Mouse (Mus musculus) testis, postnatal 10 days (tissue): Measurements from ENCODE around the gene Slc4a10.

Experiments used
- DNase-seq: peaks from one replicate; pipeline ENCODE4 v3.0.0; 2021; ENCODE audit warnings: low spot score

The Slc4a10 gene

DNA sequence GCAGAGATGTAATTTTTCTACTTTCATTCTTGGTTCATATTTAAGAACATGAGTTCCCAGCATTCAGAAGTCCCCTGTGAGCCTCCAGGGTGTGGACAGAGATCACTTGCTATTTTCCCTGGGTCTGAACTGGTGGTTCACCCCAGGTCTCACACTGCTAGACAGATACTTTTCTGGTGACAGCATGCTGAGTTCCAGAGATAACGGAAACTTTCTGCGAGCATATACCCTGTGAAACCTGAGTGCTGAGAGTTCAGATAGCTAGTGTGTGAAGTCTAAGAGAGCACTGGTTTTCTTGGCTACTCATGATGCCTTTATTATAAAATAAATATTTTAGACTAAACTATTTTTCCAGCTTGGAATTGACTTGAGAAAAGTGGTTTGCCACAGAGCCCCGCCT is 232.5 kb downstream of the Slc4a10 start:
- no peak for DNase-seq

DNA sequence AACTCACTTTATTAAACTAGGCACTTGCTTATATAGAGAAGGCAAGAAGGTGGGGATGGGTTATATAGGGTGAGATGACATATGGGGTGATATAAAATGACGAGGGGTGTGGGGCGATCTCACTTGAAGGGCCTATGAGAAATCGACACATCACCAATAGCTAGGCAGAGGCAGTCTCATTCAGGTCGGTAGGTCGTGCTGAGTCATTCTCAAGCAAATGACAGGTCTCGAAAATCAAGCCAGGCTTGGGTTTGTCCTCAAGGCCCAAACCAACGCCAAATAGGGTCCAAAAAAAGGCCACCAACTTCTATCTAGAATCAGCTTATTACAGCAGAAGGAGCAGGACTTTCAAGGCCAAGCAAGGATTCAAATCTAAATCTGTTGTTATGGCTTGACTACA is 233.5 kb downstream of the Slc4a10 start:
- DNase-seq = no peak

DNA sequence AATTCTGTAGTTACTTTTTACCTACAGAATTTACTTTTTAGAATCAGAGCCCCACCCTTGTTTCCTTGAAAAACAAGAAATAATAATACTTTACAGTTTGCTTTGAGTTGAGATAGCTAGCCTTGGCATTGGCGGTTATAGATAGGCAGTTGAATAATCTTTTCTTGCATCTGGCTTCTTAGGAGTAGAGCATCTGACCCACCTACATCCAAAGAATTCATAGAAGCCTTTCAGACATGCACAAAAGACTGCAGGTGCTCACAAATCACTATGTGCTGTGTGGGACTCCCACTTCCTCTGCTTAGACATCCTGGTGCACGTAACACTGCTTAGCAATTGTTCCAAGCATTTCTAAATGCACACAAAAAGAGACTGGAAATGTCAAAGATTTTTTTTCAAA is 238.8 kb downstream of the Slc4a10 start:
- DNase-seq = no peak

DNA sequence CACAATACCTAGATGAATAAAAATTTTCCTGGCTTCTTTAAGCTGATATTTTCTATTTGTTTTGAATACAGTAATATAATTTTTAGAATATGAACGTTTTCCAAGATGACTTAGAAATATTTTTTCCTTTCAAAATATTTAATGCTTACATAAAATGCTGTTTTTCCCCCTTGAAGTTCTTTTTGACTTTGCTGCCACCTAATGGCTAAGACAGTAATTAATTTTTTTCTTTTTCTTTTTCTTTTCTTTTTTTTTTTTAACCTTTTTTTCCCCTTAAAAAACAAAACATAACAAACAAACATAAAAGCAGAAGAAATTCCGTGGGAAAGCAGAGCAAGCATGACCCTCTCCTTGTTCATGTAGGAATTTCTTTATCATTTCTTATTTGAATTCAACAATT is 239.6 kb downstream of the Slc4a10 start:
- no peak for DNase-seq

DNA sequence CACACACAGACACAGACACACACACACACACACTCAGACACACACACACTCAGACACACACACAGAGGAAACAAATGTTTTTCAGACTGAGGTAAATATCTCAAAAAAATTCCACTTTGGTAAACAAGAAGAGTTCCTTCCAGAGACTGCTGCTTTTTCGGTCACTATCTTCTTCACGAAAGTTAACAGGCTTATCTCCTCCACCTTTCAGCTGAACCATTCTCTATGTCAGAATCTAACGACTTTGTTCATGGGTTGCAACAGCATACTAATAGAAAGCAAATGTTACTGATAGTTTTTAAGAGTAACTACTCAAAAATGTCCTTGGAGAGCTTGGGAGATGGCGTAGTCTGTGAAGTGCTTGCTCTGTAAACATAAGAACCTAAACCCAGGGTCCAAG is 241.3 kb downstream of the Slc4a10 start:
- no peak for DNase-seq

DNA sequence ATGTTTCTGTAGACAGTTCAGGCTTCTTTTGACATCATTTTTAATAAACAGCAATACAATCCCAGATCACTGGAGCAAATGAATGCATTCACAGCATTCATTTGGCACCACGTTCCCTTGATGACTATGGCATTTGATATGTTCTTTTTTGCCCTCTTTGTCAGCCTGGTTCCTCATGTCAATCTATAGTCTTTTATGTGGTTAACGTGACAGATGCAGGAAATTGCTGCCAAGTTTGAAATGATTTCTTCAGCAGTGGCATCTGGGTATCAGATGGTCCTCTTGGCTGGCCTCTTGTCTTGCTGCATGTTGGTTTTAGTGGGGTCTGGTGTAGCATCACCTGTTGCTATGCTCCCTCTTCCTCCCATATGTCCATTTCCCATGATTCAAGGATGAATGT is 247.6 kb downstream of the Slc4a10 start:
- no peak for DNase-seq

DNA sequence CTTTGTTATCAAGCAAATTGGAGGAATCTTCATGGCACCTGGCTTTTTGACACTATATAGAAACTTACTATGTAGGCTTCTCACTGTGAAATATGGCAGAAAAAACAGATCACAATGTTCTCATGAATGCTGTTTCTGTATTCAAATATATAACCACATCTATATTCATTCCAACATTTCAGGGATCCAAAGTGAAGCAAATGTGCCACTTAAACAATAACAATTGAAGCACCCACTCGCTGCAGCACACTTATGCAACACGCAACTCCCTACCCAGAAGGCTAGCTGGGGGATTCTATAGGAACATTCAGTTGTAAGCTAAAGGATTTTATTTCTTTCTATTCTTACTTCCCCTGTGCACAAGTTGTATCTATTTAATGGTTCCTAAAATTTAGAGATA is 255.5 kb downstream of the Slc4a10 start:
- no peak for DNase-seq

DNA sequence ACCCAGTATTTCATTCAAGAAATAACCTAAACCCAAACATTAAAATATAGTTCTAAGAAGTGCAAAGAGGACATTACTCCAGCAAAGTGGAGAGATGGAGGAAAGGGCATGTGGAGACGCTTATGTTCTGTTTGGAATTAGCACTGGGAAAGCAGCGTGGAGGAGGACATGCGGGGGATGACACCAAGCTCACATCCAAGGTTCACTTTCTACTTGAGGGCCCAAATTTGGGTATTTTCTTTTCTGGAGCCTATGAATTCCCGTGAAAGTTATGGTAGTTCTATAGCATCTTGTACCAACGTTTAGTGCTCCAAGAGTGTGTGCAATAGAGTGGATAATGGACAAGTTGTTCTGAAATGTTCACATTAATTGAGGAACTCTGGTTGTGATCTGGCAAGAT is 260.7 kb downstream of the Slc4a10 start:
- DNase-seq = no peak

DNA sequence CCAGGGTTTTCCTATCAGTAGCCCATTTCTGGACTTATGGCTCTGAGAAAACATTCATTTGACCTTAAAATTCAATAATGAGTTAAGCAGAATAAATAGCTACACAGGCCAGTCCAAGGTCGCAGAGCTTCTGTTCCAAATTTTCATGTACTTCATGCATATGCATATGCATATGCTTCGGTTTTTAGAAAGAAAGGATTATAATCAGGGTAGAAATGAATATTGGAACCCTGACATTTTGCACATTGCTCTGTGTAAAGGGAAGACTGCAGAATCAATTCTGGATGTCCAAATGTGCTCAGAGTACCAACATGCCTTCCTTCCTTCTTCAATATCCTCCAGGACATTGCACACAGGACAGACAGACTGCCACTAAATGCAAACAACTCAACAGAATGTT is 261.2 kb downstream of the Slc4a10 start:
- DNase-seq = no peak

DNA sequence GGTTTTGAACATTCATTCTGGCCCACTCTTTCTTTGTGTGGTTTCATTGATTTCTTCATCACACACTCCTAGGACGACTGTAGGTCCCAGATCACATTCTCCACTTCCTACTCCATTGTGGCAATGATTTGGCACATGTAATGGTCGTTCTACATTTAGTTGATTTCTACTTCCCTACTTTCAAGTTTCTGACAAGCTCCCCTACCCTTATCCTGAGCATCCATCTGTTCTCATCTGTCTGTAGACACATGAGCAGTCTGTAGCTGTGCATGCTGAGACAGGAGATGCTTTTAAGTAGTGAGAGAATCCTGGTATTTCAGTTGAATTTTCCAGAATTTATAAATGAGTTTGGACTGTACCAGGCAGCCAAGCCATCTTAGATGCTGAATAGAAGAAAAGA is 270.7 kb downstream of the Slc4a10 start:
- DNase-seq = no peak

DNA sequence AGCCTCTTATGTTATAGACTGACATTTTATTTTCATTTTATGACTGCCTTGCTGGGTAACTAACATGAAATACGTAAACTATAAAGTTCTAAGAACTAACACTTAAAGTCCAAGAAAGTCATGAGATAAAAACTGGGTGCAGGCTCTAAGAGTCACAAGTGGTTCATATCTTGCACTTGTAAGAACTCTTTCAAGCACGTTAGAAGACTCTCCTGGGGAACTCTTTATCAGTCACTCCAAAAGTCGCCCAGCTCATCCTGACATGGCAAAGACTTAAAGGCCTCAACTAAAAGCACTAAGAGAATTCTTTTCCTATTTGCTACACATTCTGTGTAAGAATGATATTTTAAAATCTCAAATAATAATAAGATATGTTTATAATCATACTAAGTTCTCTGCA is 273.2 kb downstream of the Slc4a10 start:
- DNase-seq = no peak

DNA sequence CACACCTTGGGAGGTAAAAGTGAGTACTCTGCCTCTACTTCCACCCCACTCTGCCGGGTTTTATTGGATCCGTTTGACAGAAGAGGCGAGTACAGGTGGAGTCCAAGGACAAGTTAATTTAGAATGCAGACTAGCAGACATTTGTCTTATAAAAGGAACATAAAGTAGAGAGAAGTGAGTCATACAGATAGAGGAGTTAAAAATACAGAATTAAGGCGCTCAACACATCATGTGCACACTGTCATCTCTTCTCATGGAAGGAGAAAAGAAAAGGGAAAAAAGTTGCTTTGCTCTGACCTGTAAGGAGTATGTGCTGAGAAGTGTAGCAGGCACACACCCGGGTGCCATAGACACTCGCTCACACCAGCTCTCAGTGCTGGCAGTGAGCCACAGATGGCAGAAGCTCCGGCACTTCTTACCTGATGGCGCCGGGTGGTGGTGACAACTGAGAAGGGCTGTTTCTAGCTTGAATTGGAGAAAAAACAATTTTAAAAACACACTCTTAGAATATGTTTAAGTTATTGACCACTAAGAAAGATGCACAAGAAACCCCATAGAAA is 276.9 kb downstream of the Slc4a10 start:
- no peak for DNase-seq

DNA sequence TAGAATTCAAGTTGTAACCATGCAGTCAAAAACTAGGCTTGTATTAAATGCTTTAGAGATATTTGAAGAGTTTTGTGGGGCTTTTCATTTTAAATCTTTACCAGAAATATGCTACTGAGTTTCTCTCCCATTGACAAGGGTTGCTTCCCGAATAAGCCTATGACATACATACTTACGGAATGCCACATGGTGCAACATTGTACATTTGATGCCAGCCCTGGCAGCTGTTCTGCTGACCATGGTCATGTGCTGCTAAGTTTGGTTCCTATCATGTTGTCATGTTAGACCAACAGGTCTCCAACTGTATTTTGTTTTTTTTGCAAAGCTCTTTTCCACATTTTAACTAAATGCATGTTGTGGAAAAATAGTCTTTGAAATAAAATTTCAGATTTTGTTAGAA is 279.1 kb downstream of the Slc4a10 start:
- DNase-seq = no peak

DNA sequence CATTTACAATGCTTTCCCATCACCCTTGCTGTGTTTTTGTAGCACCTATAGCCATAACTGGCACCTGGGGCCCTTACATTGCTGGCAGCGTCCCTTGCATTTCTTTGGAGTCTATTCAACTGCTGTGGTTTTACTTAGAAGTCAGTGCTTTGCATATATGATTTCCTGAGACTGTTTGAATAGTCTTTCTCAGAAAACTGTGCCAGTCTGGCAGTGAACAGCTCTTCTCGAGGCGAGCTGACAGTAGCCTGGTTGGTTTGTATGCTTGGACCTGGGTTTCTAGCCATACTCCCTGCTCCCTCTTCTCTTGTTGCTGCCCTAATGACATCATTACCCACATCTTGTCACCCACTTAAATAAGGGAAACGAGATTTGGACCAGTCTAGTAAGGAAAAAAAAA is 285.7 kb downstream of the Slc4a10 start:
- DNase-seq = no peak

DNA sequence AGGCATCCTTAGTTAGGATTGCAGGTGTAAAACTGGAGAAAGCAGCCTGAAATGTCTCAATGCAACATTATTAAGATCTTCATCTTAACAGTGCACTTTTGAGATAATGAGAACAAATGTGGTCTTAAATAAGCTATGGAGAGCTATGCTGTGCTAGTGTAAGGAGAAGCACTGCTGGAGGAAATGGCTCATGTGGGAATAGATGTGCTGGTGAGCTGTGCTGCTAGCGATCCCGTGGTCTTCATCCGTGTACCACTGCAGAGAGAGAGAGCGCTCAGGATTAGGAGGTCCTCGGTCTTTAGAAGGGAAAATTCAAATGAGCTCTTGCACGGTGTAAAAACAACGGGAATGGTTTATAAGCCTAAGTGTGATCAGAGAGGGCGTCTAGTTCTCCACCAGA is 286.2 kb downstream of the Slc4a10 start:
- DNase-seq = no peak

DNA sequence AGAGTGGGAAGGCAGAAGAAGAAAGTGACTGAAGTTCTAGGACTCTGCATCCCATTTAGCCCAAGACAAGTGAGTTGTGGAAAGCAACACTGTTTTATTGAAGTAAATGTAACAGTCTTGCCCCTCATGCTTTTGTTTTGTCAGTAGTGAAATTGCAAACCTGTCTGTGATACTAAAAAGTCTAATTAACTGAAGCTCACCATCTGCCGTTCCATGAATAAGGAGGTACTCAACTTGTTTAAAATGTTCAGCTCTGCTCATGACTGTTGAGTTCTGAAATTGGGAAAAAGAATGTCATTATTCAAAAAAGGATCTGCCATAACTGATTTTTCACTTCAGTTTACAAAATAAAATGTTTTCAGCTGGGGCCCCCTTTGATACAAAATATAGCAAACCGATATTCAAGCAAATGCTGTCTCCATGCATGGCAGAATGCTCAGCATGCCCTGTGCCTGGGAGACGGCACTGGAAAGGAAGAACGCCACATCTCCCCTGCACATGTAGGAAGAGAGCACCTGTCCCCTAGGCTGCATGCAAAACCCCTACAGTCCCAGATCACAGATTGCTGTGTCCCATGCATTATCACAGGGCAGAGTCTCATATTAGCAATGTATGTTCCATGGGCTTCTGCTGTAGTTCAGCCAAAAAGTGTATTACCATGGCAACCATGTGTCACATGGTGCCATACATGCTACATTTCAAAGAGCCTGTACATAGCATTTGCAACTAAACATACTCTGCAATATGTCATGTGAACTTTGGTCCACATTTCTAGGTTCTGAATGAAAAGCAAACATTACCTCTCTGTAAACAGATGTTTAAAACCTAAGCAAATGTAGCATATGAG is 288.4 kb downstream of the Slc4a10 start:
- DNase-seq = no peak

DNA sequence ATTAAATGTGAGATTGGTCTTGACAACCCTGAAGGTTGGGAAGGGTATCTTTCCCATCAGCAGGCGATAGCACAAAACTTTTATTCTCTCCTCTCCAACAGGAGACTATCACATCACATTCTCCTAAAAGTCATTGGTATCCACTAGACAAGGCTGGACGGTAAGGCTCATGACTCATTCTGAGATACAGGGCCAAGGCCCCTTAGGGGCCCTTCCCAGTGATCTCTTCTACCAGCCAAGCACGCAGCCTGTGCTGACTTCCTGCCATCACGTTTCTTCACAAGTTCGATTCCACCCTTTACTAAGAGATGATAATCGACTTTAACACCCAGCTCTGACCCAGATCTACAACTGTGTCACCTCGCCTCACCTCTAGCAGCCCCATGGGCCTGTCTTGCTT is 290.8 kb downstream of the Slc4a10 start:
- DNase-seq = no peak

DNA sequence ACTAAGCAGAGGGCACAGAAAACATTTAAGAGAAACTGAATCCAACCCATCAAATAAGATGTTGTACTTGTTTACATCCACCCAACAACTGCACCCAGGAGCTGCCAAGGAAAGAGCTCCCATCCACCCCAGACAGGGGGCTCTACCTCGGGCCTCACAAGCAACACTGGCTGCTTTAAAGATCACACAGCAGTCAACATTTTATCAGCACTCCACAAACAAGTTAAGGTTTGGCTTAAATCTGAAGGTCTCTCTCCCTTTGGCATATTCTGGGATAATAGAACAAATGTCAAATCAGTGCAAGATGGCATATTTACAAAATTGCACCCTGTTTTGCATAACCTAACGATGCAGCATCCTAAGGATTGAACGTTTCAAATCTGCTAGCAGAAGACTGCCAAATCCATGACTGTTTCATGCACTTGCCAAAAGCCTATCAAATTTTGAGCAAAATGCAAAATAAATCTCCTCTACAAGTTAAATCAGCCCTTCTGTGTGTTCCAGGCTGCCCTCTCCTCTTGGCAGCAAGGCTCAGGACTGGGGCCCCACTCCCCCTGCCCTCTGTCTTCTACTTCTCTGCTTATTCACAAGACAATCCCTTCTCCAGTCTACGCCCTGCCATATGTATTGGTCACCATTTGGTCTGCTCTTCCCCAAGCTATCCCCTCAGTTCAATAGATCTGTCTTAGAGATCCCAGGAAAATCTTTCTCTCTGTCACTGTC is 293.1 kb downstream of the Slc4a10 start:
- DNase-seq = no peak

DNA sequence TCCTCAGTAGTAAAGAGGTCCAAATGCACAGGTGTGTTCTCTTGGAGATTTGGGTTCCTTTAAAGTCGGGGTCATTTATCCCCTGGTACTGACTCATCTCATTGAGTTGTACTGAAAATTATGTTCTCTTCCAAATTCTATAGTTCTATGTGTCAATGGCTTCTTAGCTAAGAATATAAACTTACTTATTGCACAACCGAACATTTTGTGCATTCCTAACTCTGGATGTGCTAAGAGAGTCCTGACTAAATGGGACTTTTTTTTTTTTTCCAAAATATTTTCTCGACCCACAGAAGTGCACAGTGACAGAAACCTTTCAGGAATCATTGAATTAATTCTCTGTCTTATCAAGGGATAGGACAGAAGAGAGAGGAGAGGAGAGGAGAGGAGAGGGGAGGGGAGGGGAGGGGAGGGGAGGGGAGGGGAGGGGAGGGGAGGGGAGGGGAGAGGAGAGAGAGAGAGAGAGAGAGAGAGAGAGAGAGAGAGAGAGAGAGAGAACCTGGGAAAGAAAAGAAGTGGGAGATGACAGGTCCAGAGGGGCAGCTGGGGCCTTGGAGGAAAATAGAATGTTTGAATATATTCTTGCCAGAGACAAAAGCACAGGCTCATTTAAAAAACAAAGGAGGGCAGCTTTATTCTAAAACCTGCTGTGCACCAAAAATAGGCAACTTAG is 294.9 kb downstream of the Slc4a10 start:
- DNase-seq = no peak

DNA sequence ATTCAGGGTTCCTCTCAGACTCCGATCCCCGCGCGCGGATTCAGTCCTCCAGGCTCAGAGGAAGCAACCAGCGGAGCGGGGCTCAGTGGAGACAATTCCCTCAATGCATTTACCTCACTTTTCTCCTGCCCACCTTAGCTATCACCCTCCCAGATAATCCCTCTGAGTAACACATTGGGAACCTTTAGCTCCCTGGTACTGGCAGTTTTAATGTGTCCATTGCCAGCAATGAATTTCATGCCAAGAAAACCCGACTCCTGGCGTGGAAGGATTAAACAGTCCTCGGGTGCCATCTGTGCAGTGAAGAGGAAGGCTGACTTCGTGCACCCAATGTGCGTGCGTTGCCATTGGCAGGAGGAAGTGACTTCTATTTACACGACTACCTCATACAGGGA is 295.5 kb downstream of the Slc4a10 start:
- no peak for DNase-seq

DNA sequence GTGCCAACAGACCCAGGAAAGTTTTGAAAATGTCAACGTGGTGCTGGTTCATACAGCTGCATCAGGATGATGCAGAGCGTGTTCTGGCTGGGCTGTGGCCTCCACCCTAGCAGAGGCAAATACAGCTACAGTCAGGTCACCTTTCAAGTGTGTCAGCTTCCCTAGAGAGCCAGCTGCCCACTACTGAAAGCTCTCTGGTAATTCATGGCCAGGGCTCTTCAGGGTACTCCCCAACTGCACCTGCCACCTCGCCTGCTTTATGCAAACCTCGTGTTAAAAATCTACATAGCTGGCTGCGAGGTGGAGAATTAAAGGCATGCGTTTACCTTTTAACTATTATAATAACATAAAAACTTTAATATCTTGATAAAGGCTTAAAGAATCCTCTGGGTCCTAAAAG is 298.1 kb downstream of the Slc4a10 start:
- DNase-seq = no peak

DNA sequence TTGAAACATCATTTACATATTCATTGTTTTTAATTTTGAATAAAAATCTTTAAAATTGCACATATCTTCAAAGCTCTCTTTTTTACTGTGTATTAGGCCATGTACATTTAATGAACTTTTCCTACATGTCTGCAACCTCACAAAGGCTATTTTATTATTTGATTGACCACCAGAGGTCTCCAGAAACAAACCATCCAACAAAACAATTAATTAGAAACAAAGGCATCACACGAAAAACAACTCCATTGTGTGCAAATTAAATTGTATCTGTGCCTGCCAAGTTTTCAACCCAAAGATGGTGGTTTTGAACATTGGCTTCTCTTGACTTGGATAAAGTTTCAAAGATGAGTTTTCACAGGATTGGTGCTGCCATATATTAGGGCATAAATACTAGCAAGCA is 300.5 kb downstream of the Slc4a10 start:
- no peak for DNase-seq

DNA sequence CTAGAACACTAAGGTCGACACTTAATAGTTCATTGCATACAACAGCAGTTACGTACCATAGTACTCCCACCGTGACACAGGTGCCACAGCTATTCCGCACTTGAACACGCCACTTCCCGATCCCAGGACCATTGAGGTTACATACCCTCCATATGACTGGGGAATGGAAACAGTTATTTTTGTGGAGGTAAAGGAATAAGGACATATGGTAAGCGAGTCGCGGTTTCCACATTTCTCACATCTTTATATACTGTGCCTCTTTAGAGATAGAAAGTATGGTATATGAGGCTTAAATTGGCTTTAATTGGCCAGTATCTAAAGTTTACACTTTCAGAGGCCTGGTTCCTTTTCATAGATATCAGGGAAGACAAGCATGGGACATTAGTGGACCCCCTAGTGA is 301.5 kb downstream of the Slc4a10 start:
- DNase-seq = no peak
